Mouse (Mus musculus): Measurements from ENCODE around the gene Otog. TPM values are rescaled to one million over a fixed set of nuclear protein-coding genes. Genes with fewer than 3 reads are reported as not detected.
A peak's percentile ranks its signal among the peaks of the same experiment; 100 is the strongest.

Otog gene
- polyA plus RNA-seq, 1 experiment from 2014 or later: not detected

- Histone ChIP-seq H3K4me1 (ENCODE audit: control insufficient read depth, insufficient read depth, low read length) (peaks cover 3% of the 10 kb centered on the region; the same call in 1 of the 2 replicates), H3K4me2 (ENCODE audit: low read depth, severe bottlenecking) (no peak overlapping the region), H3K4me3 (ENCODE audit: low read depth, low read length) (no peak overlapping the region), H3K9me3 (ENCODE audit: control insufficient read depth, low read length) (no peaks in the 10 kb centered on the region), H3K27me3 (ENCODE audit: control insufficient read depth, insufficient read depth, low read length) (no peaks in the 10 kb centered on the region), H3K9ac (ENCODE audit: low read length) (no peak overlapping the region), H3K27ac (replicated peaks; ENCODE audit: low read depth, low read length) (no peak overlapping the region), H3K36me3 (ENCODE audit: control insufficient read depth, insufficient read depth, low read length) (no peaks in the 10 kb centered on the region)
- no peak for DNase-seq (ENCODE audit: low spot score)
- no peak for ATAC-seq (ENCODE audit: insufficient number of reproducible peaks, low FRiP score, low TSS enrichment, low read depth)
- WGBS: 82% methylated on average over 3 of the region's 3 CpGs
Observed at GRCm38 (mm10) chr7:46321242-46321641, 80.5 kb downstream of the Otog start.

- Histone ChIP-seq H3K9me3 (ENCODE audit: control insufficient read depth, low read length) (no peaks in the 10 kb centered on the region), H3K4me1 (ENCODE audit: control insufficient read depth, insufficient read depth, low read length) (no peaks in the 10 kb centered on the region), H3K9ac (ENCODE audit: low read length) (no peak overlapping the region), H3K4me3 (ENCODE audit: low read depth, low read length) (no peak overlapping the region), H3K36me3 (ENCODE audit: control insufficient read depth, insufficient read depth, low read length) (no peaks in the 10 kb centered on the region), H3K4me2 (ENCODE audit: low read depth, severe bottlenecking) (no peak overlapping the region), H3K27me3 (ENCODE audit: control insufficient read depth, insufficient read depth, low read length) (no peaks in the 10 kb centered on the region), H3K27ac (replicated peaks; ENCODE audit: low read depth, low read length) (no peak overlapping the region)
- 65% methylated on average over 4 of the region's 4 CpGs for WGBS
- DNase-seq (ENCODE audit: low spot score): no peak
- no peak for ATAC-seq (ENCODE audit: insufficient number of reproducible peaks, low FRiP score, low TSS enrichment, low read depth)
Observed at GRCm38 (mm10) chr7:46327896-46328295, 87.1 kb downstream of the Otog start.

DNA sequence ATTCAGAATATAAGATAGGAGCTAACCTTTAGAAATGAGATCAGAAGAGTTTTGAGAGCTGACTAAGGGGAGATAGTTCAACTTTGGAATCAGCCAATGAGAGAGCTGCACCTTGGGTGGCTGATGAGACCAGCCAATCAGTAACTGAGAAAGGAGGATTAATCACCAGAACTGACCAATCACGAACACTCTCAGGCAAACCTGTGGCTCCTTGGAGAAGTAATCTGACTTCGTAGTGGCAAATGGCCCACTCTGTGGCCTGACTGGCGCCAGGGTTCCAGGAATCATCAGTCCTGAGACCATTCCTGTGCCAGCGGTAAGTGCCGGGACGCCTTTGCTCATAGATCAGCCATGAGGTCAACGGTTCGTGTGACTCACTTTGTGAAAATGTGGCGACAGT is 96.6 kb downstream of the Otog start:
- no peaks in the 10 kb centered on the region for H3K27me3 ChIP-seq (ENCODE audit: control insufficient read depth, insufficient read depth, low read length)
- H3K9me3 ChIP-seq (ENCODE audit: control insufficient read depth, low read length): no peaks in the 10 kb centered on the region
- H3K4me1 ChIP-seq (ENCODE audit: control insufficient read depth, insufficient read depth, low read length): peaks cover 3% of the 10 kb centered on the region; the same call in 1 of the 2 replicates
- no peaks in the 10 kb centered on the region for H3K36me3 ChIP-seq (ENCODE audit: control insufficient read depth, insufficient read depth, low read length)
- DNase-seq (ENCODE audit: low spot score) (no peak), ATAC-seq (ENCODE audit: insufficient number of reproducible peaks, low FRiP score, low TSS enrichment, low read depth) (no peak)
- 94% methylated on average over 9 of the region's 9 CpGs for WGBS
- no peak overlapping the region for H3K4me3 ChIP-seq (ENCODE audit: low read depth, low read length)
- H3K4me2 ChIP-seq (ENCODE audit: low read depth, severe bottlenecking): no peak overlapping the region
- H3K9ac ChIP-seq (ENCODE audit: low read length): no peak overlapping the region
- H3K27ac ChIP-seq (replicated peaks; ENCODE audit: low read depth, low read length): no peak overlapping the region

GRCm38 (mm10) chr7:46339818-46340217 is 99.0 kb downstream of the Otog start:
- H3K9me3 ChIP-seq (ENCODE audit: control insufficient read depth, low read length): no peaks in the 10 kb centered on the region
- no peak overlapping the region for H3K9ac ChIP-seq (ENCODE audit: low read length)
- WGBS: 4% methylated on average over 3 of the region's 3 CpGs
- H3K27me3 ChIP-seq (ENCODE audit: control insufficient read depth, insufficient read depth, low read length): no peaks in the 10 kb centered on the region
- no peak overlapping the region for H3K27ac ChIP-seq (replicated peaks; ENCODE audit: low read depth, low read length)
- 0 out of 2 replicates have a peak, but pooled peaks have one; percentile 60 for ATAC-seq (ENCODE audit: insufficient number of reproducible peaks, low FRiP score, low TSS enrichment, low read depth)
- no peak overlapping the region for H3K4me2 ChIP-seq (ENCODE audit: low read depth, severe bottlenecking)
- H3K4me3 ChIP-seq (ENCODE audit: low read depth, low read length): no peak overlapping the region
- DNase-seq (ENCODE audit: low spot score): peak; percentile 77
- H3K36me3 ChIP-seq (ENCODE audit: control insufficient read depth, insufficient read depth, low read length): no peaks in the 10 kb centered on the region
- peaks cover 3% of the 10 kb centered on the region; the same call in 1 of the 2 replicates for H3K4me1 ChIP-seq (ENCODE audit: control insufficient read depth, insufficient read depth, low read length)

GRCm38 (mm10) chr7:46340295-46340694 is 99.5 kb downstream of the Otog start:
- no peak overlapping the region for H3K9ac ChIP-seq (ENCODE audit: low read length)
- H3K9me3 ChIP-seq (ENCODE audit: control insufficient read depth, low read length): no peaks in the 10 kb centered on the region
- ATAC-seq (ENCODE audit: insufficient number of reproducible peaks, low FRiP score, low TSS enrichment, low read depth) (no peak), DNase-seq (ENCODE audit: low spot score) (peak; percentile 24)
- no peaks in the 10 kb centered on the region for H3K27me3 ChIP-seq (ENCODE audit: control insufficient read depth, insufficient read depth, low read length)
- no peak overlapping the region for H3K4me2 ChIP-seq (ENCODE audit: low read depth, severe bottlenecking)
- H3K27ac ChIP-seq (replicated peaks; ENCODE audit: low read depth, low read length): no peak overlapping the region
- no peaks in the 10 kb centered on the region for H3K36me3 ChIP-seq (ENCODE audit: control insufficient read depth, insufficient read depth, low read length)
- no peak overlapping the region for H3K4me3 ChIP-seq (ENCODE audit: low read depth, low read length)
- H3K4me1 ChIP-seq (ENCODE audit: control insufficient read depth, insufficient read depth, low read length): peaks cover 3% of the 10 kb centered on the region; the same call in 1 of the 2 replicates
- WGBS: 54% methylated on average over 5 of the region's 5 CpGs

- ATAC-seq (ENCODE audit: insufficient number of reproducible peaks, low FRiP score, low TSS enrichment, low read depth): no peak
- 73% methylated on average over 9 of the region's 9 CpGs for WGBS
- Histone ChIP-seq H3K4me3 (ENCODE audit: low read depth, low read length) (no peak overlapping the region), H3K36me3 (ENCODE audit: control insufficient read depth, insufficient read depth, low read length) (no peaks in the 10 kb centered on the region), H3K9ac (ENCODE audit: low read length) (no peak overlapping the region), H3K4me2 (ENCODE audit: low read depth, severe bottlenecking) (no peak overlapping the region), H3K27ac (replicated peaks; ENCODE audit: low read depth, low read length) (no peak overlapping the region), H3K27me3 (ENCODE audit: control insufficient read depth, insufficient read depth, low read length) (no peaks in the 10 kb centered on the region), H3K9me3 (ENCODE audit: control insufficient read depth, low read length) (no peaks in the 10 kb centered on the region), H3K4me1 (ENCODE audit: control insufficient read depth, insufficient read depth, low read length) (peaks cover 3% of the 10 kb centered on the region; the same call in 1 of the 2 replicates)
- no peak for DNase-seq (ENCODE audit: low spot score)
Observed at GRCm38 (mm10) chr7:46341471-46341870, 100.7 kb downstream of the Otog start.

DNA sequence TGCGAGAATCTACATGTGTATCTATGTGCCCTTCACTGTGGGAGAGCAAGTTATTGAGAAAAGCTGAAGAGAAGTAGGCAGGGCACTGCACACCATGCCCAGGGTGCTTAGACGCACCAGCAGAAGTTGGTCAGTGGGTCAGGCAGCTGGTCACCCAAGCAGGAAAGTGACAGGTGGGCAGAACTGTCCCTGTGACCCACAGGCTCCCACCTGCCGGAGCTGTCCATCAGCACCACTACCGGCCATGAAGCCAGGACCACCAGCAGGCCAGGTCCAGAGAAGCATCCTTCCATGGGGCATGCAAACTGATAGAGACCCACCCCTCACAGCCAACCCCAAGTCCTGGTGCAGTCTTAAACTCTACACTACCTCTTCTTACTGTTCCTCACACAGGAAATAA is 106.9 kb downstream of the Otog start:
- H3K27me3 ChIP-seq (ENCODE audit: control insufficient read depth, insufficient read depth, low read length): peaks cover 33% of the 10 kb centered on the region
- no peak overlapping the region for H3K9ac ChIP-seq (ENCODE audit: low read length)
- H3K9me3 ChIP-seq (ENCODE audit: control insufficient read depth, low read length): no peaks in the 10 kb centered on the region
- H3K27ac ChIP-seq (replicated peaks; ENCODE audit: low read depth, low read length): no peak overlapping the region
- WGBS: 64% methylated on average over 4 of the region's 4 CpGs
- no peaks in the 10 kb centered on the region for H3K36me3 ChIP-seq (ENCODE audit: control insufficient read depth, insufficient read depth, low read length)
- no peak overlapping the region for H3K4me3 ChIP-seq (ENCODE audit: low read depth, low read length)
- peak; percentile 56 for DNase-seq (ENCODE audit: low spot score)
- H3K4me1 ChIP-seq (ENCODE audit: control insufficient read depth, insufficient read depth, low read length): no peaks in the 10 kb centered on the region
- no peak overlapping the region for H3K4me2 ChIP-seq (ENCODE audit: low read depth, severe bottlenecking)
- no peak for ATAC-seq (ENCODE audit: insufficient number of reproducible peaks, low FRiP score, low TSS enrichment, low read depth)

DNA sequence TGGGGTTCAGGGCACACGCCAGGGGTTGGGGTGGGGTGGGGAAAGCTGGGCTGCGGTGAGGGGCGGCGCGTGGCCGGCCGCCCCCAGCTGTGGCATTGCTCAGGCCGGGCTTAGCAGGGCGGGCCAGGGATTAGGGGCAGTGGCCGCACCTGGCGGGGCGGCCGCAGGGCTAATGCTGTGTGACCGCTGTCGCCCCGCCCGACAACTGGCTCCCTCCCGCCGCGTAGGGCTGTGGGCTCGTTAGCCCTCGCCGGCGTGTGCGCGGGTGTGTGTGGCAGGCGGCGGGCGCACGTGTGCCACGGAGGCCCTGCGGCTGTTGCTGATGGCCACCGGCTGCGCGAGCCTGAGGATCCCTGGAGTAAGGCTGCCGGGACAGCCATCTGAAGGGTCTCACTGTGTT is 108.0 kb downstream of the Otog start:
- no peak overlapping the region for H3K27ac ChIP-seq (replicated peaks; ENCODE audit: low read depth, low read length)
- ATAC-seq (ENCODE audit: insufficient number of reproducible peaks, low FRiP score, low TSS enrichment, low read depth) (no peak), DNase-seq (ENCODE audit: low spot score) (peak; percentile 29)
- no peaks in the 10 kb centered on the region for H3K9me3 ChIP-seq (ENCODE audit: control insufficient read depth, low read length)
- peak overlapping the region; percentile 8; the same call in 1 of the 2 replicates for H3K4me2 ChIP-seq (ENCODE audit: low read depth, severe bottlenecking)
- H3K4me3 ChIP-seq (ENCODE audit: low read depth, low read length): no peak overlapping the region
- 3% methylated on average over 36 of the region's 36 CpGs for WGBS
- peaks cover 33% of the 10 kb centered on the region for H3K27me3 ChIP-seq (ENCODE audit: control insufficient read depth, insufficient read depth, low read length)
- H3K9ac ChIP-seq (ENCODE audit: low read length): no peak overlapping the region
- H3K4me1 ChIP-seq (ENCODE audit: control insufficient read depth, insufficient read depth, low read length): no peaks in the 10 kb centered on the region
- no peaks in the 10 kb centered on the region for H3K36me3 ChIP-seq (ENCODE audit: control insufficient read depth, insufficient read depth, low read length)

GRCm38 (mm10) chr7:46350119-46350702 is 109.4 kb downstream of the Otog start:
- Histone ChIP-seq H3K27ac (replicated peaks; ENCODE audit: low read depth, low read length) (no peak overlapping the region), H3K27me3 (ENCODE audit: control insufficient read depth, insufficient read depth, low read length) (peaks cover 33% of the 10 kb centered on the region), H3K4me3 (ENCODE audit: low read depth, low read length) (no peak overlapping the region), H3K4me1 (ENCODE audit: control insufficient read depth, insufficient read depth, low read length) (no peaks in the 10 kb centered on the region), H3K36me3 (ENCODE audit: control insufficient read depth, insufficient read depth, low read length) (no peaks in the 10 kb centered on the region), H3K9ac (ENCODE audit: low read length) (no peak overlapping the region), H3K4me2 (ENCODE audit: low read depth, severe bottlenecking) (no peak overlapping the region), H3K9me3 (ENCODE audit: control insufficient read depth, low read length) (no peaks in the 10 kb centered on the region)
- DNase-seq (ENCODE audit: low spot score) (no peak), ATAC-seq (ENCODE audit: insufficient number of reproducible peaks, low FRiP score, low TSS enrichment, low read depth) (no peak)
- 56% methylated on average over 9 of the region's 9 CpGs for WGBS

Data from limb, embryonic 11.5 days (tissue).